Mouse (Mus musculus) small intestine, adult 2 months (tissue): ENCODE data around the gene Rnf212b.

ENCODE experiments used
- CTCF ChIP-seq: fragments of 200-500 bp; IDR thresholded peaks from 2 replicates; pipeline ENCODE4 v1.5.1; 2012; ENCODE audit warnings: low read depth, mild to moderate bottlenecking, control low read depth, inconsistent platforms, low read length, moderate library complexity, mixed read lengths; ENCODE audit not compliant: insufficient replicate concordance, insufficient read length; ENCODE audit errors: extremely low read depth
- POLR2A ChIP-seq: fragments of 200-500 bp; IDR thresholded peaks from 2 replicates; pipeline ENCODE4 v1.6.1; 2012; ENCODE audit warnings: low read depth, mild to moderate bottlenecking, control low read depth, inconsistent platforms, low read length, moderate library complexity

DNA sequence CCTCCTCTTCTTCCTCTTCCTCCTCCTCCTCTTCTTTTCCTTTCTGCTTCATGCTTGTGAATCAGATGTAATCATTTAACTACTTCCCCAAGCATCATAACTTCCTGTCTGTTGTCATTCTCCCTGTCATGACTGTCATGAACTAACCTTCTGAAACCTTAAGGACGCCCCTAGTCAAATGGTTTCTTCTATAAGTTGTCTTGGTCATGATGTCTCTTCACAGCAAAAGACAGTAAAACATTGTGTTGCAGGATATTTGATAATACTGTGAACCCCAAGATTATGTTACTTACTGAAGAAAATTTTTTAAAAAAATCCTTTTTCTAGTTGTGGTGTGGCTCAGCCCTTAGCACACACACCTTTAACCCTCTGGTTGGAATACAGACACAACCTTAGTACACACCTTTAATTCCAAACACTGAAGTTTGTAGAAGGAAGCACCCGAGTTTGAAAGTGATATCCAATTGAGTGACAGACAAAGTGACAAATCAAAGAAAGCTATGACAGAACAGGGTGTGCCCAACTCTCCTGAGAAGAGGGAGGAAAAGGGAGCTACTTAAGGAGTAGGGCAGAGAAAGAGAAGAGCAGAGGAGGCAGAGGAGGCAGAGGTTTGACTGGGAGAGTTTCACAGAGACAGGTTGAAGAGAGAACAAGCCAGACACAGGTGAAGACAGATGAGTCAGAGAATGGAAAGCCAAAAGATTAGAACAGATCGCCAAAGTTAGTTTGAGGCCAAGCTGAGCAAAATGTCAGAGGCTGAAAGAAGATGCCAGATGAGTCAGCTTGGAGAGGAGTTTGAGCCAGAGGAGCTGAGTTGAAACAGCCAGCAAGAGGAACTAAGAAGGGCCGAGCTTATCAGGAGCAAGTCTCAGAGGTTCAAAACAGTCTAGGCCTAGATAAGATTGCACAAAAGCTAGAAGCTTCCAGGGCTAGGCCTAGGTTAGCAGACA, 4.9 kb upstream of the Rnf212b start:
- TF ChIP-seq POLR2A (no peak), CTCF (no peak)
